Mouse (Mus musculus): ENCODE measurements around the gene Chst11.
A peak's percentile ranks its signal among the peaks of the same experiment; 100 is the strongest.

Gene Chst11

DNA sequence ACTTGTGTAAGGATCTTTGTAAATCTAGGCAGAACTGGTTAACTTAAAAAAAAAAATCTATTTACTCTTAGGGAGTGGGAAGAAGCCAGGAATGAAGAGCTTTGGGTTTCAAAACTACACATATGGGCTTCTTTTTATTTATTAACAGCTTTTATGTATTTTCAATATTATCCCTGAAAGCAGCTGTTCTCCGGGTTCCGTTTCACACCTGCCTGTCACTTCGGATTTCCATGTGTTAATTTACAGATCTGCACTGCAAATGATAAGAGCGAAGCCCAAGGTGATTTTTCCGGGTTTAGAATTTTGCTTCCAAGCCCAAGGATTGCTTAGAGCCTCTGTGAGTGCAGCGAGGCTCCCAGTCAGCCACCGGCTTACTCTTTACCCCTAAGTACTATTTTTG lies 223.1 kb downstream of the Chst11 start:
- no peak for DNase-seq (ENCODE audit: extremely low spot score, low spot score)

DNA sequence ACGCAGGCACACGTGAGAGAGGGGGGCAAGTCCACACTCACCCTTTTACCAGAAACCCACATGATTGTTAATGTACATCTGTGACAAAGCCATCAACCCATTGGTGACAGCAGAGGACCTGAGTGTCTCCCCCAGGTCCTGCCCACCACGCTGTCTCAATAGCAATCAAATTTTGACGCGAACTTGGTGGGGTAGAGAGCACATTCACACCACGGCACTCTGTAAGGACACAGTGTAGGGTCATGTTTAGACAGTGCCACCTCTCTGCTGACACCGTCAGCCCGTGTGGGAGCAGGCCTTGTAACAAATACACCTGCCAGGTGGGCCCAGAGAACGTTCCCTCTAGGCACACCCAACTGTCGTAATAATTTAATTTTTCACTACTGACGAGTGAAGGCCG lies 224.1 kb downstream of the Chst11 start:
- no peak for DNase-seq (ENCODE audit: extremely low spot score, low spot score)

DNA sequence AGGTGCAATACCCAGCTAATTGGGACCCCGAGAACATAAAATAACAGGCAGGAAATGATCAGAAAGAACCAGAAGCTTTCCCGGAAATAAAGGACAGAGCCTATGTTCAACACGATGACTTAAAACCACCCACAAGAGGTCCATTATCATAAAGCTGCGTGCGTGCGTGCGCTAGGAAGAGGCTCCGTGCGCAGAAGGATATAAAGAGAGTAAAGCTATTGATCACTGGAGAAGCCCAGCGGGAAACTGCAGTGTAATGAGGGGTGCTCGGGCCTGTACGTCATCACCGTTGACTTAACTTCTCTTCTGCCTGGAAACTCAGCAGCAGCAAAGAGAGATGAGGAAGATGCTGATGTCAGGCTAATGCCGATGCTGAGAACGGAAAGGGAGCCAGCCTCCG lies 224.8 kb downstream of the Chst11 start:
- no peak for DNase-seq (ENCODE audit: extremely low spot score, low spot score)

DNA sequence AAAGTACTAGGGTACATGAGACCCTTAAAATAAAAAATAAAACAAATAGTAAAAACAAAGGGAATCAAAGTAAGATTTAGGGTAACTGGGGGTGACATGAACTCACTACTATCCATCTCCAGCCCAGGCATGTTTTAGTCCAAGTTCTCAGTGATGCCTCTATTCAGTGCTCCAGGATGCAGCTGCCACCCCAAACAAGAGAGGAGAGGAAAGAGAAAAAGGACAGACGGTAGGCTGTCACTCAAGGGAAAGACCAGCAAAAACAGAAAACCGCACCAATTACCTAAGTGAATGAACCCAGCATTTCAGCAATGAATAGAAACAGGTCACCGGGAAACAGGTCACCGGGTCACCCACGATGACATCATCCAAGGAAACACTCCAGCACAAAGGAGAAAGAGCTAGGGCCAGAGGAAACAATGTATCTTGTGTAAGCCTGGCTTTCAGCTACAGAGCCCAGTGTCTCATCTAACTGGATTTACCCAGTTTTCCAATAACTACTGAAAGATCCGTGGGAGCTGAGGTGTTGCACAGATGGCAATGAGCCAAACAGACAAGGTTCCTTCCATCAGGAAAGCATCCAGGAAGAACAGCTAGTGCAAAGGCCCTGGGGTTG lies 225.8 kb downstream of the Chst11 start:
- no peak for DNase-seq (ENCODE audit: extremely low spot score, low spot score)

DNA sequence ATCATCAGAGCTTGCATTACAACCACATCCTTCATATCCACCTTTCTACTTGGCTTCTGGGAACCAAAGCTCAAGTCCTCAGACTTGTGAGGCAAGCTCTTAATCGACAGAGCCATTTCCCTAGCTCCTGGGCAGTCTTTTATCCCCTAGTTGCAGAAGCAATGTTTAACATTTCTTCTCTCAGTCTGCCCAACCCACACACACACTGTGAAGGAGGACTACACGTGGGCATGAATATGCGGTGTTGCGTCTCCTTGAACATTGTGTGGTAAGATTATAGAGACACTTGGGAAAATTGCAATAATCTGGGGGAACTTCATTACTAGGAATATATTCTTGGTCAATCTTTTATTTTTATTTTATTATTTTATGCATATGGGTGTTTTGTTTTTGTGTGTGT lies 227.3 kb downstream of the Chst11 start:
- no peak for DNase-seq (ENCODE audit: extremely low spot score, low spot score)

DNA sequence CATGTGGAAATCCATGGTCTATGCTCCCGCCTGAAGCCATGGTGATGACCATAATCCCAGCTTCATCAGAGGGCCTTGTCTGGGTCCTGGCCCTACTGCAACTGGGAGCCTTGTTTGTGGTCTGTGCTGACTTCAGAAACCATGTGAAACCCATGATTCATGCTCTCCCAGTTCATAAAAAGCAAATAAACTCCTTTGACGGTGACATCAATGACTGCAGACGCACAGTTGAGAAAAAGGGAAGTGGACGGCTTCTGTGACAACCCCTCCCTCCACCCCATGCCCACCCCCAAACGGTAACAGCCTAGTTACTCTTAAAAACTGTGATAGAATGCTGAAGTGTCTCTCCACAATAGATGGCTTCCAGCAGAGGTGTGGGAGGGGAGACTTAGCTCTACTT lies 230.3 kb downstream of the Chst11 start:
- no peak for DNase-seq (ENCODE audit: extremely low spot score, low spot score)

DNA sequence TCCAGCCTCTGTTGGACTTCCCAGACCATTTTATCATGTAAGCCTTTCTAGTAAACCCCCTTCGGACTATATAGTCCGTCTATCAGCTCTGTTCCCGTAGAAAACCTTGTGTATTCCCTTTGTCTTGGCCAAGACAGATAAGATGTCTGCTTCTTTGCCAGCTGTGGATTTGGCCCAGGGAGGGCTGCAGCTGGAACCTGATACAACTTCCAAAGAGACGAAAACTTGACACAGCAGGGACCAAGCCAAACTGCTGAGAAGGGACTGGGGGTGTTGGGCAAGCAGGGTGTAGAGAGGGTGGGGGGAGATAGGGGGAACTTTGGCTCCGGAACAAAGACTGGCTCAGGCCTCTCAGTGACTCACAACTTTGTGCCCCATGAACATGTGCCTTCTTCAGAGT lies 232.0 kb downstream of the Chst11 start:
- DNase-seq (ENCODE audit: extremely low spot score, low spot score), result no peak

DNA sequence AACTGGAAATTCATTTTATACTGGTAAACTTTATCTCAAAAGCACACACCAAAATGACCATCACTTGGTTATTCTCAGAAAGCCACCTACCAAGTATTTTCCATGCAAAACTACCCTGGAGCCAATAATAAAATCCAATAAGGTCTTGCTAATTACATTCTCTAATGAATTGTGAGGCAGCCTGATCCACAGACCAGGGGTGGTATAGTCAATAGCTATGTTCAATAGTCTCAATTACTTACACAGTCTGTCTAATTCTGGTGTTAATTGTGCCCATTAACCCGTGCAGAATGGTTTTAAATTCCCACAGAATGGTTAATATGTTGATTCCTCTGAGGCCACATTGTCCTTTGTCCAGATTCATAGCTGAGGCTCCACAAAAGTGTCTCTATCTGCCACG lies 233.5 kb downstream of the Chst11 start:
- no peak for DNase-seq (ENCODE audit: extremely low spot score, low spot score)

DNA sequence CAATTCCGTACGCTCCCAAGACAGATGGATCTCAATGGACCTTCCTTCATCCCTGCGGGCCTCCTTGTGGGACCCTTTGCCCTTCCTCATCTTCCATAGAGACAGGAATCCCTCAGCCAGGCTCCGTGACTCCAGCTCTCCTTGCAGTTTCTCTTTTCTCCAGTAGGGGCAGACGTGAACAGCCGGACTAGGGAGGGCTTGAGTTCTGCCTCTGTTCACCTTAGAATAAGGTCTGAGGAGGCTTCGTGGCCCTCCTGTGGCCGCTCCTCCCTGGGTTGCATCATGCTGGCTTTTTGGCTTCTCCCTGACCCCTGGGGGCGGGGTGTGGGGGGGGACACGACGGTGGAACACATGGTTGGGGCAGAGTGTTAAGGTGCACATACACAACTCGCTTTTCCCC lies 234.4 kb downstream of the Chst11 start:
- peak; percentile 68 for DNase-seq (ENCODE audit: extremely low spot score, low spot score)

DNA sequence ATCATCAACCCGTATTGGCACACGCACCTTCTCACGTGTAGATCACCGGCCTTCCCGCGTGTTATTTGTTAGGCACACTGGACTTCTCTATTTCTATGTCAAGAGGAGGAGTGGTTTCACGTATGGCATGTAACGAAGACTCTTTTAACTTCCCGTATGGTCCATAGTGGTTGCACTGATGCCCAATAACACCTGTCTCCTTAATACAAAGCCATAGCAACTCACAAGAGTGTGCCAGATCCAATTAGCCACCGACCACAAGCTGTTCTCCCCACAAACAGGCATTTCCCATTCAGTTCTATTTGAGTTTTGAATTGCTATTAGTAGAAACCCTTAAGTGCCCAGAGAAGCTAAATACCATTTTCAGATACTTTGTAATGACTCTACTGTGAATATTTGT lies 234.9 kb downstream of the Chst11 start:
- DNase-seq (ENCODE audit: extremely low spot score, low spot score), result no peak

DNA sequence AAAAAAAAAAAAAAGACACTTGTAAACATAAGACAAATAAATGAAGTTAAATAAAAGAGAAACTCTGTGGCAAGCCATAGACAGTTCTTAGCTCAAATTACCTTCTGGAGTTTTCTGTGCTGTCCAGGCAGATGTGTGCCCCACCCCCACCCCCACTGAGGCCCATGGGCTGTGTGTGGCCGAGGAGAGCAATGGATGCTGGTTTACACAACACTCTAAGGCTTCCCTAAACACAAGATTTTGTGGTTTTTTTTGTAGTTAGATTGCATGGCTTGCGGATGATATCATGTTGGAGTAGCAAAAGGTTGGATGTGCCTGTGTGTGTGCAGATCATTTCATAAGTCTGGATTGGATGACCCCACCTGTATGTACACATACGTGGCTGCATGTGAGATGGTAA lies 235.5 kb downstream of the Chst11 start:
- DNase-seq (ENCODE audit: extremely low spot score, low spot score), result no peak

DNA sequence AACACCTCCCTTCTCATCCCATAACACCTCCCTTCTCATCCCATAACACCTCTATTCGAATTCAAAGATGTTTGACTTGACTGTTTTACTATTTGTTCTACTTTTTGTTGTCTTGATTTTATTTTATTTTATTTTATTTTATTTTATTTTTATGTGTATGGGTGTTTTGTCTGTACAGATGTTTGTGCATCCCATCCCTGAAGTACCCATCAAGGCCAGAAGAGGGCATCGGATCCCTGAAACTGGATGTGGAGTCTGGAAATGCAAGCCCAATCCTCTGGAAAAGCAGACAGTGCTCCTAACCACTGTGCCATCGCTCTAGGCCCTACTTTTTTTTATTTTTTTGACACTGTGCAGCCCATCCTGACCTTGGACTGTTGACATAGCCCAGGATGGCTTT lies 239.7 kb downstream of the Chst11 start:
- DNase-seq (ENCODE audit: extremely low spot score, low spot score), result peak; percentile 44

DNA sequence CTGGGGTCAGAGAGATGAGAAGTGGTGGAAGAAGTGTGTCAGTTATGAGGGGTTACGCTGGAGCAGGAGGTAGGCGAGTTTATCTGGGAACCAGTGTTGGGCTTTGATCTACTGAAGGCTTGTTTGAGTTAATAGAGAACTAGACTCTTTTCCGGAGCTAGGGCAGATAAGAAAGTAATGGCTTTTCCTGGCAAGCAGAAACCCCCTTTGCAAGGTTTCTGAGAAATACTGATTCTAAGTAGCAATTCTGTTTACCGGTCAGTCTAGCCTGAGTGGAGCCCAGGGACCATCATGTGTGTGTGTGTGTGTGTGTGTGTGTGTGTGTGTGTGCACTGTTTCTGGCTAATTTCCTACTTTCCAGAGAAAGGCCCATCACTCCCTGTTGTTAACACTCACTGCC lies 243.3 kb downstream of the Chst11 start:
- no peak for DNase-seq (ENCODE audit: extremely low spot score, low spot score)

DNA sequence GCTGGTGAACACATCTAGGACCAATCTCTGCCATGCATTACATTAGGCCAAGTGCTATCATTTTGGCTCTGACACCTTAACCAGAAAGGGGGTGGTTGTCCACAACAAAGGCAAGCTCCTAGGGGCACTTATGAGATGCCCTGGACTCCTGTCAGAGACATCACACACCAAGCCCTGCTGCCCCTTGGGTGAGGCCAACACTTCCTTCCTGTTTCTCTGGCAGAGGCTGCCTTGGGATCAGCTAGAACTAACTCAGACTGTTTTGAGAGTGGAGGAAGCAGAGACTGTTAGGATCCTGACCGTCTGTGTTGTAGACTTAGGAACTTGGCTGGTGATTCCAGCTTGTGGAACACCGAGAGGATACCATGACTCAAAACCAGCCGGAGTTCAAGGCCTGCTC lies 248.7 kb downstream of the Chst11 start:
- no peak for DNase-seq (ENCODE audit: extremely low spot score, low spot score)

DNA sequence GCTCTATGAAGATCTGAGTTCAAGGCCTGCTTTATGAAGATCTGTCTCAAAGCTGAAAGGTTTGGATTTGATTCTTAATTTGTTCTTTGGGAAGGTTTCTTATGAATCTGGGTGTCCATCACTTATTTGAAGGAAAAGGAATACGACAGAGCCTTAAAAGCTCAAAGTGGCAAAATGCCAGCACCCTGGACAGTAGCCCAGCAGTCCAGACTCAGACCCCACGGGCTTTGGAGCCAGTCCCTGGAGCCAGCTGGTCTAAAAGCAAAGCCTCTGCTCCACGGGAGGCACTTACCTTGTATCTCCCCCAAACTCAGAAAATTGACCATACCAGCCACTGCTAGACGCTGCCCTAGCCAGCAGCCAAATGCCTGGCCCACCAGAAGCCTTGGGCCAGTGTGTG lies 249.1 kb downstream of the Chst11 start:
- no peak for DNase-seq (ENCODE audit: extremely low spot score, low spot score)

DNA sequence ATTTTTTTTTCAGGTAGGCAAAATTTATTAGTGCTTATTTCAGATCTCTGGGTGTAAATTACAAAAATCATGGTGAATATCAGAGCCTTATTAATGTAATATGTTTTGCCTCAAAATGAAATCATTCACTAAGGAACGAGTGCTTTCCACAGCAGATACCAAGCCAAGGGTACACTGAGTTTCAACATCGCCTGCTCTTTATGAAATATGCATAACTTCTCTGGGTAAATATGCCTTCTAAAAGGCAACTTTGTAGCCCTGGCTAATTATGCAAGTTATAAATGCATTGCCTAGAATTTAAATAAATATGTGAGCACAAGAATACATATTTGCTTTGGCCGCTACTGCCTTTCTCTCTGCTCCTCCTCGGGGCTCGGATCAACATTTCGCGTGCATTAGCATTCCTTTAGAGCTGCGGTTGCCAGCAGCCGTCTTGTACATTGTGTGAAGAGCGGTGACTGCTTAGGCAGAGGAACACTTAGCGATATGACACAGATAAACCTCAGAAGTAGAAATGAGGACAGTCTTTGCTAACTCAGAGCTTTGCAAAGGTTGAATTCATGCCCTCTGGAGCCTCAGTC lies 256.9 kb downstream of the Chst11 start:
- no peak for DNase-seq (ENCODE audit: extremely low spot score, low spot score)

DNA sequence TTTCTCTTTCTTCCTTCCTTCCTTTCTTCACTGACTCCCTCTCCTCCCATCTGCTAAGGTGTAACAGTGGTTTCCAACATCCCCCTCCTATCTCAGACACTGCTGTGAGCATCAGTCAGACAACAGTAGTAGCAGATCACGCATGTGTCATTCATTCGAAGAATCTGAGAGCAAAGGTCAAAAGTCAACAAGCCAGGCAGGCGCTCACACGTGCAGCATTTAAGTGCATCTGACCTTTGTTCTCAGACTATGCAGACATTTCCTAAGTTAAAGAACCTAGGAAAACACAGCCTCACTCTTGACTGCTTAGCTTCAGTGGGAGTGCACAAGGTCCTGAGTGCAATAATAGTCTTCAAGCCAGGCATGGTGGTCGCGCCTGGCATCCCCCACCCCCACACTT lies 258.8 kb downstream of the Chst11 start:
- no peak for DNase-seq (ENCODE audit: extremely low spot score, low spot score)
